Mouse (Mus musculus): ENCODE results near the gene H2afy2.

GRCm38 (mm10) chr10:61787541-61788313, 3.8 kb upstream of the H2afy2 start:
- TF ChIP-seq CTCF (IDR thresholded peaks at IDR 0.05; ENCODE audit: low read depth), result no peak
- TF ChIP-seq EP300 (IDR thresholded peaks at IDR 0.05; ENCODE audit: low read depth), result no peak
